Mouse (Mus musculus): ENCODE data around the gene Klrb1a.

- TF ChIP-seq CTCF (IDR thresholded peaks at IDR 0.05; ENCODE audit: control insufficient read depth, insufficient read depth, insufficient read length) = no peak
- no peak for TF ChIP-seq MAX (IDR thresholded peaks at IDR 0.05)
- TF ChIP-seq CEBPB (IDR thresholded peaks at IDR 0.05; ENCODE audit: low read depth) = no peak
- no peak for TF ChIP-seq FOSL1 (IDR thresholded peaks at IDR 0.05; ENCODE audit: insufficient read depth, low read length, poor library complexity, severe bottlenecking)
- TF ChIP-seq MYOD1 (IDR thresholded peaks at IDR 0.05; ENCODE audit: control insufficient read depth, insufficient read length, low read depth) = no peak
Observed at GRCm38 (mm10) chr6:128650187-128650586, 26.9 kb upstream of the Klrb1a start.
